In the genomic region with DNA sequence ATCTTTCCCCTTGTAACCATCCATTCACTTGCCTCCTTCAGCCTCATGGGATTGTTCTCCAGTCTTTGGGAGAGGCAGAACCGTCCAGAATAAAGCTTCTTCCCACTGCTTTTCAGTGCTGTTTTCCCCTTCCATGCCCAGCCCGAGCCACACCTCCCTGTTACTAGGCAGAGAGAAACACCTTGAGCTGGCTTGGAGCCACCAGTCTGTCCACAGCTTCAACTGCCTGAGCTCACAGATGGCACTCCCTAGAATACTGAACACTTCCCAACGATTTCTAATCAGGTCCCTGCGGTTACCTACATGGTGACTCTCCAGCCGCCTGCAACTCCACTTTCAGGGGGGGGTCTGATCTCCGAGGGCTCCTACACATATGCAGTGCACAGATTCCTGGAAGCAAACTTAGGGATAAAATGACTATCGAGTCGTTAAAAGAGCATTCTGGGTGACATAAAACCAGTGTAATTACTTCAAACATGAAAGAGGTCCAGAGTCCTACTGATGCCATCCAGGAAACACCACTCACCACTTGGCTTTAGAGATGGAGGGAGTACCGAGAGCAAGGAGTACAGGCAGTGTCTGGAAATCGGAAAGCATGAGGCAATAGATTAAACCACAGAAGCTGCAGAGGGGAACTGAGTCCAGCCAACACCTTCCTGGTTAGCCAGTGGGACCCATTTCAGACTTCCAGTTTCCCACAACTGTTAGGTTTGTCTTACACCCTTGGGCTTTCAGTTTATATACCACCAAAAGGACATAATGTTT, we compare ENCODE assay signal across 8 mouse cellular contexts. TPM values are rescaled to one million over a fixed set of nuclear protein-coding genes. Genes with fewer than 3 reads are reported as not detected.
A peak's percentile ranks its signal among the peaks of the same experiment; 100 is the strongest.
DNase-seq lines count a peak whose midpoint lies in the region; ATAC-seq lines count a peak whose summit lies in the region.

A gene (minus strand): TSS at position 135 of the 765 bp plus-strand sequence.

- 69% methylated on average over 10 of the region's 10 CpGs for WGBS in hindbrain, embryonic 13.5 days

- peak within 1 kb of the TSS; percentile 73 for H3K4me3 ChIP-seq in hindbrain, embryonic 13.5 days

- H3K4me1 ChIP-seq in hindbrain, embryonic 13.5 days (replicated peaks): peaks cover 25% of the 10 kb centered on the region

- H3K27ac ChIP-seq in hindbrain, embryonic 13.5 days: peak within 1 kb of the TSS; percentile 95

- no peak for ATAC-seq in hindbrain, embryonic 13.5 days (ENCODE audit: low FRiP score)

- H3K4me2 ChIP-seq in hindbrain, embryonic 13.5 days: peak within 1 kb of the TSS; percentile 87

- peak; percentile 55 to 64 for DNase-seq in cerebellum, adult 18-20 months
- DNase-seq in cerebellum, postnatal 4 days (ENCODE audit: low spot score in 2 of 2): no peak
- DNase-seq in cerebellum, adult 9-10 months: peak; percentile 68
- DNase-seq in lung, postnatal 14 days: peak; percentile 62
- no peak for DNase-seq in ovary, postnatal 14 days (ENCODE audit: low spot score)
- DNase-seq in gastrocnemius, postnatal 4 days (ENCODE audit: low spot score in 2 of 2): no peak
- DNase-seq in left cerebral cortex, adult 8-10 months (ENCODE audit: low spot score in 2 of 2): no peak

- H3K9ac ChIP-seq in hindbrain, embryonic 13.5 days: peak within 1 kb of the TSS; percentile 90

- H3K36me3 ChIP-seq in hindbrain, embryonic 13.5 days: no peaks in the 10 kb centered on the region

- H3K27me3 ChIP-seq in hindbrain, embryonic 13.5 days: peaks cover 40% of the 10 kb centered on the region

- no peaks in the 10 kb centered on the region for H3K9me3 ChIP-seq in hindbrain, embryonic 13.5 days

RNA-seq across cellular contexts. Expression of the gene that starts here (rescaled TPM):
- polyA plus RNA-seq in hindbrain, embryonic 13.5 days (2015; fragmentation: Nextera tagmentation; extraction: Ambion mirVana): 2.4 and 2.7 TPM in 2 replicates
- under 1 TPM; 0.59 to 0.70 TPM for total RNA-seq in gastrocnemius, postnatal 4 days (2021)
- 1 to 10 TPM in 3 of 4 experiments, under 1 TPM in 1; 0.36 to 1.5 (median 1.0) TPM for total RNA-seq in left cerebral cortex, adult 8-10 months (2022)

Comparison
In these comparisons a context has a peak if more than half of its experiments do, and no peak if none do; other contexts are left out.
1. DNase-seq: peak in cerebellum, adult 18-20 months (2 of 2), cerebellum, adult 9-10 months (single experiment) and lung, postnatal 14 days (single experiment); none in cerebellum, postnatal 4 days (0 of 2), ovary, postnatal 14 days (single experiment), gastrocnemius, postnatal 4 days (0 of 2) and left cerebral cortex, adult 8-10 months (0 of 2).